Mouse (Mus musculus): ENCODE measurements around the gene Aym1. TPM values are rescaled to one million over a fixed set of nuclear protein-coding genes. Genes with fewer than 3 reads are reported as not detected.
"Not testable (repeated sequence)": the region's sequence is repeated elsewhere in the genome, so short reads cannot be mapped to it uniquely, and the experiment has no call there.

The Aym1 gene
- not detected in 2 replicates for total RNA-seq (2017)

GRCm38 (mm10) chr5:113357186-113357585 lies at the start of gene Aym1:
TSS of gene Aym1 (plus strand) at chr5:113357294.
- ATAC-seq (replicated peaks; ENCODE audit: low read depth, poor library complexity, severe bottlenecking) = no peak

GRCm38 (mm10) chr5:113309491-113310376 lies 47.4 kb upstream of the Aym1 start:
- ATAC-seq (replicated peaks; ENCODE audit: low read depth, poor library complexity, severe bottlenecking) = no peak

GRCm38 (mm10) chr5:113310377-113311003 lies 46.6 kb upstream of the Aym1 start, which contains the start of gene Sgsm1:
TSS of gene Sgsm1 (minus strand) at chr5:113310786.
- ATAC-seq (replicated peaks; ENCODE audit: low read depth, poor library complexity, severe bottlenecking) = peak; percentile 78

- ATAC-seq (replicated peaks; ENCODE audit: low read depth, poor library complexity, severe bottlenecking) = peak; percentile 80
Observed at GRCm38 (mm10) chr5:113313998-113314397, 43.1 kb upstream of the Aym1 start.

GRCm38 (mm10) chr5:113323784-113324638 lies 33.1 kb upstream of the Aym1 start:
- ATAC-seq (replicated peaks; ENCODE audit: low read depth, poor library complexity, severe bottlenecking) = peak; percentile 50

GRCm38 (mm10) chr5:113329463-113329862 lies 27.6 kb upstream of the Aym1 start:
- ATAC-seq (replicated peaks; ENCODE audit: low read depth, poor library complexity, severe bottlenecking) = no peak

GRCm38 (mm10) chr5:113330202-113330601 lies 26.9 kb upstream of the Aym1 start:
- ATAC-seq (replicated peaks; ENCODE audit: low read depth, poor library complexity, severe bottlenecking) = no peak

- ATAC-seq (replicated peaks; ENCODE audit: low read depth, poor library complexity, severe bottlenecking) = 0 out of 2 replicates have a peak, but pooled peaks have one; percentile 29
Observed at GRCm38 (mm10) chr5:113332239-113332638, 24.9 kb upstream of the Aym1 start.

- ATAC-seq (replicated peaks; ENCODE audit: low read depth, poor library complexity, severe bottlenecking) = no peak
Observed at GRCm38 (mm10) chr5:113332899-113333298, 24.2 kb upstream of the Aym1 start.

- ATAC-seq (replicated peaks; ENCODE audit: low read depth, poor library complexity, severe bottlenecking) = no peak
Observed at GRCm38 (mm10) chr5:113334621-113335530, 22.2 kb upstream of the Aym1 start.

GRCm38 (mm10) chr5:113335732-113336131 lies 21.4 kb upstream of the Aym1 start:
- ATAC-seq (replicated peaks; ENCODE audit: low read depth, poor library complexity, severe bottlenecking) = 0 out of 2 replicates have a peak, but pooled peaks have one; percentile 32

- no peak for ATAC-seq (replicated peaks; ENCODE audit: low read depth, poor library complexity, severe bottlenecking)
Observed at GRCm38 (mm10) chr5:113336281-113336680, 20.8 kb upstream of the Aym1 start.

- no peak for ATAC-seq (replicated peaks; ENCODE audit: low read depth, poor library complexity, severe bottlenecking)
Observed at GRCm38 (mm10) chr5:113344635-113345386, 12.3 kb upstream of the Aym1 start.

GRCm38 (mm10) chr5:113345781-113346180 lies 11.3 kb upstream of the Aym1 start:
- no peak for ATAC-seq (replicated peaks; ENCODE audit: low read depth, poor library complexity, severe bottlenecking)

- not testable (repeated sequence) for ATAC-seq (replicated peaks; ENCODE audit: low read depth, poor library complexity, severe bottlenecking)
Observed at GRCm38 (mm10) chr5:113346651-113347050, 10.4 kb upstream of the Aym1 start.

- no peak for ATAC-seq (replicated peaks; ENCODE audit: low read depth, poor library complexity, severe bottlenecking)
Observed at GRCm38 (mm10) chr5:113347593-113347992, 9.5 kb upstream of the Aym1 start.

- ATAC-seq (replicated peaks; ENCODE audit: low read depth, poor library complexity, severe bottlenecking) = no peak
Observed at GRCm38 (mm10) chr5:113348597-113348996, 8.5 kb upstream of the Aym1 start.

GRCm38 (mm10) chr5:113349226-113349625 lies 7.9 kb upstream of the Aym1 start:
- no peak for ATAC-seq (replicated peaks; ENCODE audit: low read depth, poor library complexity, severe bottlenecking)

GRCm38 (mm10) chr5:113349810-113350209 lies 7.3 kb upstream of the Aym1 start:
- no peak for ATAC-seq (replicated peaks; ENCODE audit: low read depth, poor library complexity, severe bottlenecking)

Measured in common myeloid progenitor, adult 5-6 weeks (primary cell).